Mouse (Mus musculus) ES-E14 (cell line): ENCODE results near the gene Fmo4.

Source experiments
- CHD2 ChIP-seq: IDR thresholded peaks from 2 replicates; pipeline ENCODE4 v1.6.1; 2014; ENCODE audit warnings: mild to moderate bottlenecking, low read depth, low read length, inconsistent platforms
- HCFC1 ChIP-seq: IDR thresholded peaks from 2 replicates; pipeline ENCODE4 v1.6.1; 2012; ENCODE audit warnings: low read length, inconsistent platforms, borderline replicate concordance; ENCODE audit not compliant: insufficient read depth
- MAFK ChIP-seq: IDR thresholded peaks from 2 replicates; pipeline ENCODE4 v1.6.1; 2014; ENCODE audit warnings: mild to moderate bottlenecking, low read depth, low read length, inconsistent platforms; ENCODE audit not compliant: insufficient read depth
- ZC3H11A ChIP-seq: IDR thresholded peaks from 2 replicates; pipeline ENCODE4 v1.6.1; 2012; ENCODE audit warnings: low read depth, mild to moderate bottlenecking, inconsistent platforms, low read length, borderline replicate concordance
- ZNF384 ChIP-seq: IDR thresholded peaks from 2 replicates; pipeline ENCODE4 v1.6.1; 2012; ENCODE audit warnings: low read depth, low read length, inconsistent platforms

- TF ChIP-seq MAFK (no peak), HCFC1 (no peak), CHD2 (no peak), ZC3H11A (no peak), ZNF384 (no peak)
These were observed 35.7 kb downstream of the Fmo4 start for GRCm38 (mm10) chr1:162777943-162778538.
